Mouse (Mus musculus): ENCODE measurements around the gene Ap1s1. TPM values are rescaled to one million over a fixed set of nuclear protein-coding genes. Genes with fewer than 3 reads are reported as not detected.

The Ap1s1 gene
- total RNA-seq, 2 experiments from 2014 or later = 349 to 354 TPM

DNA sequence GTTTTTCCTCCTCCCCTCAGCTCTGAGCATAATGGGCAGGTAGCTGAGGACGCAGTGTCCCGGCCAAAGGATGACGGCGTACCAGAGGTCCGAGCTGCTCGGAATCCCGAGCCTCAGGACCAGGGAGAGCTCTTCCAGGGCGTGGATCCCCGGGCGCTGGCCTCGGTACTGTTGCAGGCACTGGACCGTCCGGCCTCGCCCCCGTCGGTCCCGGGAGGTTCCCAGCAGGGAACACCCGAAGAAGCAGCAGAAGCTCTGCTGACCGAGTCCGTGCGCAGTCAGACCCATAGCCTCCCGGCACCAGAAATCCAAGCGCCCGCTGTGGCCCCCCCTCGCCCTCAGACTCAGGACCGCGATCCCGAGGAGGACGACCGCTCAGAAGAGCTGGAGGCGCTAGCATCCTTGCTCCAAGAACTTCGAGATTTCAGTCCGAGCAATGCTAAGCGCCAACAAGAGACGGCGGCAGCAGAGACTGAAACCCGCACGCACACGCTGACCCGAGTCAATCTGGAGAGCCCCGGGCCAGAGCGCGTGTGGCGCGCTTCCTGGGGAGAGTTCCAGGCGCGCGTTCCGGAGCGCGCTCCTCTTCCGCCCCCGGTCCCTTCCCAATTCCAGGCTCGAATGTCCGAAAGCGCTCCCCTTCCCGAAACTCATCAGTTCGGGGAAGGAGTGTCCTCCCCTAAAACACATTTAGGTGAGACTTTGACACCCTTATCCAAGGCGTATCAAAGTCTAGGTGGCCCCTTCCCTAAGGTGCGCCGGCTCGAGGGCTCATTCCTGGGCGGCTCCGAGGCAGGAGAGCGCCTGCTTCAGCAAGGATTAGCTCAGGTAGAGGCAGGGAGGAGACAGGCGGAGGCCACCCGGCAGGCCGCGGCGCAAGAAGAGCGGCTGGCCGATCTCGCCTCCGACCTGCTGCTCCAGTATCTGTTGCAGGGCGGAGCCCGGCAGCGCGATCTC, 14.6 kb downstream of the Ap1s1 start:
- peak in 1 of 2 experiments; percentile 42 for DNase-seq (ENCODE audit: extremely low spot score in 1 of 2, low spot score in 2 of 2)
- intact Hi-C loops (cut with DNase I) = loop anchor here (1.0 to 5.0 kb wide), 3 partner anchors 72 to 276 kb away; partner anchors contain the start of gene Srrt
- Histone ChIP-seq H3K4me3 (peak overlapping the region; percentile 65), H3K27ac (peak overlapping the region; percentile 93)
- no peak for TF ChIP-seq CTCF (IDR thresholded peaks at IDR 0.05)

DNA sequence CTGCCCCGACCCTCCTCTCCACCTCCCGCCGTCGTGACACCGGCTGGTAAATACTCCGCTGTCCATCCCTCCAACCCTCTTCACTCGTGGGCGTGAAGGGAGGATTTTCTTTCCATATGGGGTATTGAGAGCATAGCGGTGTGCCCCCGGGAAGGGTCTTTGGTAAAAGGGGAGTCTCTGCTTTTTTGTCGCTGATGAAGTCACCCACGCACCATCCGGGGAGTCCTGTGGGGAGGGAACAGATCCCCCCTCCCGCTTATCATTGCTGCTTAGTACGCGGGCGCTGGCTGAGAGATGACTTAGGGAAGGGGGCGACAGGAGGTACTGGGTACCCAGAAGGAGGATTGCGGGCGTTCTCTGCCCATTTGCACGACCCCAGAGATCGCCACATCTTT, 15.5 kb downstream of the Ap1s1 start:
- no peak for TF ChIP-seq CTCF (IDR thresholded peaks at IDR 0.05)
- intact Hi-C loops (cut with DNase I) = loop anchor here (2.0 to 5.0 kb wide), 2 partner anchors 258 to 277 kb away; partner anchors contain the start of gene Srrt
- H3K27ac ChIP-seq = peak overlapping the region; percentile 93
- peak in 1 of 2 experiments; percentile 65 for DNase-seq (ENCODE audit: extremely low spot score in 1 of 2, low spot score in 2 of 2)
- peak overlapping the region; percentile 65 for H3K4me3 ChIP-seq

DNA sequence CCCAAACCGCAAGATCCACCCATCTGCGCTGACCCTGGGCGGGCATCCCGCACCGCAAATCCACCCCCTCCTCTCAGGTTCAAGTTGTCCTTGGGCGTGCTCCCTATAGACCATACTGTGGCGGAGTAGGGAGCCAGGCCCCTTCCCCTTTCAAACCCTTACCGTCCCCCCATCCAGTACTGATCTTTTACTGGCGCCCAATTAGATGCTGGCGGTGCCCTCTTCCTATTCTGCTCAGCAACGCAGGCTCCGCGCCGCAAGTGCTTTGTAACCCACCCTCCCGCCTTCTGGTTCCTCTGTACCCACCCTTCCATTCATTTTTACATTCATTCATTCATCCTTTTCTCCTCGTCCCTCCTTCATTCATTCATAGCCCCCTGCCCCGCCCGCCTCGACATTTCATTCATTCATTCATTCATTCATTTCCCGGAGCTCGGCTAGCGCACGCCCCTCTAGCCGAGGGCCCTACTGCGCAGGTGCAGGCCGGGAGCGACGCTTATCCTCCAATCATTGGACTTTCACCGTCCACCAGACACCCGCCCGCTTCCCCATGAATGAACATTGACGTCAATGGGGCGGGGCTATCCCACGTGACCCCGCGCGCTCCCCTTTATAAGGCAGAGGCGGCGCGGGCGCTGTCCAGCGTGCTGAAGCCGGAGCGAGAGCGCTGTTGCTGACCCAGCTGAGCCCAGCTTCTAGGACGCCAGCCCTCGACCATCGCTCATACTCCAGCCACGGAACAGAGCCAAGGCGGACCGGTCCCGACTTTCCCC, 16.1 kb downstream of the Ap1s1 start:
- intact Hi-C loops (cut with DNase I) = loop anchor here (2.0 to 5.0 kb wide), 2 partner anchors 259 to 277 kb away; partner anchors contain the start of gene Srrt

DNA sequence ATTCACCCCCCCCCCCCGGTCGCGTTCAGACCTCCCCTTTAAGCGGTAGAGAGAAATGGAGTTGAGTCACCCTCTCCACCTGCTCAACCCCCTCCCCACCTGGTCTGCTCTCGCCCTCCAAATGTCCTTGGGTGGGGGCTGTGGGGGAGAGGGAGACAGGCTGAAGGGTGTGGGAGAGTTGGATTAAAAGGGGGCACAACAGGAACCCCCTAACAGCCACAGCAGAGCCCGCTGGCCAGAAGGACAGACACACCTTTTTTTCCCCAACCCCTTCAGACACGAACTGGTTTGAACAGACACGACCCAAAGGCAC, 16.7 kb downstream of the Ap1s1 start:
- no peak for TF ChIP-seq CTCF (IDR thresholded peaks at IDR 0.05)
- no peak for DNase-seq (ENCODE audit: extremely low spot score in 1 of 2, low spot score in 2 of 2)
- intact Hi-C loops (cut with DNase I) = no loop called here
- H3K4me3 ChIP-seq = peak overlapping the region; percentile 48
- peak overlapping the region; percentile 76 for H3K27ac ChIP-seq

More for the DNA sequence above, 16.1 kb downstream of the Ap1s1 start:
- DNase-seq (ENCODE audit: extremely low spot score in 1 of 2, low spot score in 2 of 2) = peak; percentile 94 to 97
- H3K27ac ChIP-seq = peak overlapping the region; percentile 93
- peak overlapping the region; percentile 65 for H3K4me3 ChIP-seq
- no peak for TF ChIP-seq CTCF (IDR thresholded peaks at IDR 0.05)

DNA sequence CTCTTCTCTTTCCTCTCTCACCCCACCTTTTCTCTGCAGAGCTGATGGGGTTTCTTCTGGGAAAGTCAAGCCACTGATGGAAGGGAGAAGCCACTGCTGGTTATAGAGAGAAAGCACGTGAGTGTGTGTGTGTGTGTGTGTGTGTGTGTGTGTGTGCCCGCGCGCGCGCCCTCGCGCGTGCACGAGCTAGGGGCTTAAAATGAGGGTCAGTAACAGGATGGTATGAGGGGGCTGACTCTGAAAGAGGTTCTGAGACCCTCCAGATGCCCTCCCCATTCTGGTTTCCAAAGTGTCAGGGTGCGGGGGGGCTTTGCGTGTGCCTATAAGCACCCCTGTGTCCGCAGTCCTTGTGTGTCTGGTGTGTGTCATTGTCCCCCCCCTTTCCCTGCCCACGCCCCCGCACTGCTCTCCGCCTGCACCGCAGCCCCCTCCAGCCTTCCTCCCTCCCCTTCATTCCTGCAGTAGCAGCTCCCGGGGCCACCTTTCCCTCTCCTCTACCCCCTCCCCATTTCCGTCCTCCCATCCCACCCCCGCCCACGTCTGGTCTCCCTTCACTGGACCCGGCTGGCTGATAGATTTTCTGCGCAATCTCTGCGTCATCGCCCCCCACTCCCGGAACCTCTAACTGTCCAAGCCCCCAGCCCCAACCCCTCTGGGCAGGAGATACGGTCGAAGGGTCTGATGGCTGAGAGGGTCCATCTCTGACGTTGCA, 17.2 kb downstream of the Ap1s1 start:
- no peak for TF ChIP-seq CTCF (IDR thresholded peaks at IDR 0.05)
- Histone ChIP-seq H3K27ac (peak overlapping the region; percentile 76; the same call in 1 of the 2 replicates), H3K4me3 (peak overlapping the region; percentile 48)
- intact Hi-C loops (cut with DNase I) = no loop called here
- peak in 1 of 2 experiments; percentile 37 for DNase-seq (ENCODE audit: extremely low spot score in 1 of 2, low spot score in 2 of 2)

GRCm38 (mm10) chr5:137026092-137026491, 19.8 kb downstream of the Ap1s1 start, which contains the start of gene Vgf:
Gene Vgf, plus strand, starts transcription at chr5:137026392.
- peak within 1 kb of the TSS; percentile 30 for H3K4me3 ChIP-seq
- TF ChIP-seq CTCF (IDR thresholded peaks at IDR 0.05) = no peak

GRCm38 (mm10) chr5:137025132-137025531, 20.8 kb downstream of the Ap1s1 start:
- Histone ChIP-seq H3K4me3 (peak overlapping the region; percentile 30), H3K27ac (0 out of 2 replicates have a peak overlapping the region, but pooled peaks have one; percentile 8)
- intact Hi-C loops (cut with DNase I) = loop anchor here (1.0 kb wide), 1 partner anchor 82 kb away; no protein-coding TSS in a partner anchor
- DNase-seq (ENCODE audit: extremely low spot score in 1 of 2, low spot score in 2 of 2) = peak; percentile 82 to 93
- peak; percentile 97 for TF ChIP-seq CTCF (IDR thresholded peaks at IDR 0.05)

More at GRCm38 (mm10) chr5:137026092-137026491, 19.8 kb downstream of the Ap1s1 start, which contains the start of gene Vgf:
- H3K27ac ChIP-seq = 0 out of 2 replicates have a peak within 1 kb of the TSS, but pooled peaks have one; percentile 8
- intact Hi-C loops (cut with DNase I) = no loop called here
- no peak for DNase-seq (ENCODE audit: extremely low spot score in 1 of 2, low spot score in 2 of 2)

- TF ChIP-seq CTCF (IDR thresholded peaks at IDR 0.05) = no peak
- DNase-seq (ENCODE audit: extremely low spot score in 1 of 2, low spot score in 2 of 2) = no peak
- H3K4me3 ChIP-seq = no peak overlapping the region
- intact Hi-C loops (cut with DNase I) = no loop called here
- H3K27ac ChIP-seq = no peak overlapping the region
Measured at GRCm38 (mm10) chr5:137024318-137024717, 21.6 kb downstream of the Ap1s1 start.

- TF ChIP-seq CTCF (IDR thresholded peaks at IDR 0.05) = no peak
- DNase-seq (ENCODE audit: extremely low spot score in 1 of 2, low spot score in 2 of 2) = no peak
- H3K4me3 ChIP-seq = no peak overlapping the region
- intact Hi-C loops (cut with DNase I) = no loop called here
- H3K27ac ChIP-seq = no peak overlapping the region
Measured at GRCm38 (mm10) chr5:137015913-137016312, 30.0 kb downstream of the Ap1s1 start.

DNA sequence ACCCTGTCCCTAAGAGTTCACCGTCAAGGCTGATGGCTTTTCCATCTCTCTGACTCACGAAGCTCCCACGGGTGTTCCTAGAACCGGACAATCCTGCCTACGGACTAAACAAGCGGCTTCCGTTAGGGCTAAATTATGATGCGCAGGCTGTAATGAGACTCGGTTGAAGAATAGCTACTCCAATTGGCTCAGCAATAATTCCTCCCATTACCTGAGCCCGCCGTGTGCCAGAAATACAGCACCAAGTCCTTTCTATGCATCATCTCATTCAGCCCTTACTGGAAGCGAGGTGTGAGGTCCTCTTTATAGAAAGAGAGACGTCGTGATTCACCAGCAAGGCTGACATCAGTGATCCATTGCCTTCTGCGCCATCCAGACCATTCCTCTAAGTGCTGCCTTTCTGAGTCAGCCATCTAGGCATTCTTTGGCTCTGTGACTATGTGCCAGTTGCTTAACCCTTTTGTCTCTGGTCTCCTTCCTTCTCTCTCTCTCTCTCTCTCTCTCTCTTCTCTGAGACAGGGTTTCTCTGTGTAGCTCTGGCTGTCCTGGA, 33.5 kb downstream of the Ap1s1 start:
- Histone ChIP-seq H3K4me3 (no peak overlapping the region), H3K27ac (no peak overlapping the region)
- TF ChIP-seq CTCF (IDR thresholded peaks at IDR 0.05) = no peak
- DNase-seq (ENCODE audit: extremely low spot score in 1 of 2, low spot score in 2 of 2) = no peak
- intact Hi-C loops (cut with DNase I) = no loop called here

DNA sequence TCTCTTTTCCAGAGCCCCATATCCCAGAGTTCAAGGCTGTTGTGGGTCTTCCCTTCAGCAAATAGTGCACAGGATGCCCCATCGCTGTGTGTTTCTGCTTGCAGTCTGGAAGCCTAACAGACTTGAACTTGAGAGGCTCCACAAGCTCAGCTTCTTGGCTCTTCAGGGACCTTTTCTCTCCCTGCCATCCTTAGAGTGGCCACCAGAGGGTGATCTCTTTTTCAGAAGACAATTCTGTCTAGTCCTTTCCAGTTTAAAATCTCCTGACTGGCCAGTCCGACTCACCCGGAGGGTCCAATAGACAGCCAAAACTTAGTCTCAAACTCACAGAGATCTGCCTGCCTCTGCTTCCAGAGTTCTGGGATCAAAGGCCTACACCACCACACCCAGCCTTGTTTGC, 35.9 kb downstream of the Ap1s1 start:
- H3K27ac ChIP-seq = no peak overlapping the region
- intact Hi-C loops (cut with DNase I) = no loop called here
- H3K4me3 ChIP-seq = no peak overlapping the region
- TF ChIP-seq CTCF (IDR thresholded peaks at IDR 0.05) = peak; percentile 78
- DNase-seq (ENCODE audit: extremely low spot score in 1 of 2, low spot score in 2 of 2) = peak in 1 of 2 experiments; percentile 60
